Mouse (Mus musculus) liver, adult 2 months (tissue): ENCODE measurements around the gene Ptafr.

ENCODE experiments used
- CTCF ChIP-seq: fragments of 200-500 bp; IDR thresholded peaks from 2 replicates; pipeline ENCODE4 v1.5.1; 2011; ENCODE audit warnings: low read depth, low read length, control low read depth
- POLR2A ChIP-seq: fragments of 200-500 bp; IDR thresholded peaks from 2 replicates; pipeline ENCODE4 v1.6.1; 2011; ENCODE audit warnings: low read length, control low read depth; ENCODE audit not compliant: insufficient read depth; ENCODE audit errors: extremely low read depth

- no peak for TF ChIP-seq CTCF
- TF ChIP-seq POLR2A = no peak
Observed at GRCm38 (mm10) chr4:132588512-132588911, 24.6 kb downstream of the Ptafr start.
